Mouse (Mus musculus) thymus, postnatal 4 days (tissue): Measurements from ENCODE around the gene Ror1.

Source experiments
- DNase-seq: peaks from one replicate; pipeline ENCODE4 v3.0.0; 2021

Ror1 gene

GRCm38 (mm10) chr4:100335168-100335567 lies 239.6 kb downstream of the Ror1 start:
- DNase-seq, result no peak

GRCm38 (mm10) chr4:100347791-100348190 lies 252.2 kb downstream of the Ror1 start:
- no peak for DNase-seq

GRCm38 (mm10) chr4:100350106-100350795 lies 254.7 kb downstream of the Ror1 start:
- no peak for DNase-seq

- DNase-seq, result no peak
These were observed 256.3 kb downstream of the Ror1 start for GRCm38 (mm10) chr4:100351797-100352290.

GRCm38 (mm10) chr4:100355566-100355965 lies 260.0 kb downstream of the Ror1 start:
- peak; percentile 6 for DNase-seq

- DNase-seq, result no peak
These were observed 262.4 kb downstream of the Ror1 start for GRCm38 (mm10) chr4:100357881-100358589.

GRCm38 (mm10) chr4:100363666-100364065 lies 268.1 kb downstream of the Ror1 start:
- DNase-seq, result no peak

GRCm38 (mm10) chr4:100368691-100369090 lies 273.1 kb downstream of the Ror1 start:
- no peak for DNase-seq

GRCm38 (mm10) chr4:100369541-100370174 lies 274.1 kb downstream of the Ror1 start:
- no peak for DNase-seq

GRCm38 (mm10) chr4:100372806-100373205 lies 277.2 kb downstream of the Ror1 start:
- no peak for DNase-seq

GRCm38 (mm10) chr4:100373780-100374179 lies 278.2 kb downstream of the Ror1 start:
- no peak for DNase-seq

GRCm38 (mm10) chr4:100375286-100375685 lies 279.7 kb downstream of the Ror1 start:
- no peak for DNase-seq

- no peak for DNase-seq
These were observed 280.6 kb downstream of the Ror1 start for GRCm38 (mm10) chr4:100376163-100376562.

GRCm38 (mm10) chr4:100377231-100377630 lies 281.6 kb downstream of the Ror1 start:
- DNase-seq, result no peak

- no peak for DNase-seq
These were observed 282.4 kb downstream of the Ror1 start for GRCm38 (mm10) chr4:100377996-100378395.

- DNase-seq, result no peak
These were observed 286.2 kb downstream of the Ror1 start for GRCm38 (mm10) chr4:100381760-100382159.

- DNase-seq, result no peak
These were observed 290.8 kb downstream of the Ror1 start for GRCm38 (mm10) chr4:100386272-100386988.

GRCm38 (mm10) chr4:100390436-100390835 lies 294.8 kb downstream of the Ror1 start:
- DNase-seq, result no peak

- no peak for DNase-seq
These were observed 295.4 kb downstream of the Ror1 start for GRCm38 (mm10) chr4:100391021-100391420.

- DNase-seq, result no peak
These were observed 297.9 kb downstream of the Ror1 start for GRCm38 (mm10) chr4:100393374-100394061.

GRCm38 (mm10) chr4:100395407-100395806 lies 299.8 kb downstream of the Ror1 start:
- DNase-seq, result no peak

GRCm38 (mm10) chr4:100398079-100398478 lies 302.5 kb downstream of the Ror1 start:
- no peak for DNase-seq
